Mouse (Mus musculus): ENCODE data around the gene Slc25a26. TPM values are rescaled to one million over a fixed set of nuclear protein-coding genes. Genes with fewer than 3 reads are reported as not detected.
A peak's percentile ranks its signal among the peaks of the same experiment; 100 is the strongest.

The Slc25a26 gene
- total RNA-seq, 2 experiments from 2014 or later = 17.9 to 19.6 TPM

- no peak for DNase-seq
These were observed 98.9 kb downstream of the Slc25a26 start for GRCm38 (mm10) chr6:94599016-94599415.

GRCm38 (mm10) chr6:94601101-94601500 lies 101.0 kb downstream of the Slc25a26 start:
- peak; percentile 77 to 88 for DNase-seq

DNA sequence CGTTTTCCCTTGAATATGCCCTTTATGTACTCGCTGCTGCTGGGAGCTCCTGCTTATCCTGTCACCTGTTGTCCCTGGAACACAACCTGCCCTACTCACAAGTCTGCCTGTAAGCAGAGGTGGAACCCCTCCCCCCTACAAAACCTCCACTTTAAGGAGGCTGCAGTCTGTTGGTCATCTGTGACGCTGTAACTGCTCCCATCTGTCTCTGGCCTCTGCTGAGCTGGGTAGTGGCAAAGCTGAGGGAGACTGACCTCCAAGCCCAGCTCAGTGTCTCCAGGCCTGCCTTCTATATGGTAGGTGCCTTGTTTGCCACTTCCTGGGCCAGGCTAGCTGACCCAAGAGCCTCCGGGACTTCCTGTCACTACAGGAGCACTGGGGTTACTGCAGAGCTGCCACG lies 101.7 kb downstream of the Slc25a26 start:
- peak in 1 of 2 experiments; percentile 31 for DNase-seq

GRCm38 (mm10) chr6:94604072-94604471 lies 103.9 kb downstream of the Slc25a26 start:
- DNase-seq = no peak

DNA sequence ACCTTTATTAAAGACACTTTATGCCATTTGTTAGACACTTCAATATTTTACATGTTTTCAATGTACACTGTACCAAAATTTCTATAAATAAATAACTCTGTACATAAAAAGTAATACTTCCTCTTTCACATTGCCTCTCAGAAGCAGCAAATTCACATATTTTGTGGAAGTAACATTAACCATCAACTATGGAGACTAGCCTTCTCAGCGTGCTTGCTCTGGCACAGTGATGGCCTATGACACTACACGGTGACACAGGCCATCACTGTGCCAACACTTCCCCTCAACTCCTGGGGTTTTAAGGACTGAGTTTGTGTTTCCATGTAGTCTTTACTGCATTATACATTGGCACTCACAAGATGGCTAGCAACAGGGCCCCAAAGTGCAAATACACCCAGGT lies 104.4 kb downstream of the Slc25a26 start:
- no peak for DNase-seq

DNA sequence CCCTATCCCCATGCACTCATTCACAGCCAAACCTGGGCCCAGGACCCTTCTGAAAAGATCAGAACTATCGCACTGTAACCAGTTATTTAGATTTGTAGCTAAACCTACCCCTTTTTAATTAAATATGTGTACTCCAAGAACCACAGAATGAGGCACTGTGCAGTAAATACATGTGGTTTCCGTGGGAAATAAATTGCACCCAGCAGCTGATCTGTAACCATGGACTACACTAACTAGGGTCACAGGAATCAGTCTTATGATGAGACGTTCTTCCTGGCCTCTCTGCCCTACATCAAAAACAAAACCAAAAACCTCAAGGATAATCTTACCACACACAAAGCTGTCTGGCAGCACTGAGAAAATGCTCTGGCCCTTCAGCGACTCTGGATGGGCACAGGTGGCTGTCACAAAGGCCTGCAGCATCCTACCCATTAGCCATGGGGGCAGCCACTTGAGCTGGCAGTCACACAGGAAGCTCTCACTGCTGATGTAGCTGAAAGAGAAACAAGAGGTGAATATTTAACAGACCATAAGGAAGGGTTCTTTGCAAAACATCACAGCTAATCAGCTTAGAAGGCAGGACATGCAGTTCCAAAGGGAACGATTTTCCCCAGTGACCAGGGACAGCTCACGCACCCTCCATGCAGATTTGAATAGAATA lies 113.2 kb downstream of the Slc25a26 start:
- DNase-seq = no peak

- DNase-seq = no peak
These were observed 114.2 kb downstream of the Slc25a26 start for GRCm38 (mm10) chr6:94614346-94614745.

DNA sequence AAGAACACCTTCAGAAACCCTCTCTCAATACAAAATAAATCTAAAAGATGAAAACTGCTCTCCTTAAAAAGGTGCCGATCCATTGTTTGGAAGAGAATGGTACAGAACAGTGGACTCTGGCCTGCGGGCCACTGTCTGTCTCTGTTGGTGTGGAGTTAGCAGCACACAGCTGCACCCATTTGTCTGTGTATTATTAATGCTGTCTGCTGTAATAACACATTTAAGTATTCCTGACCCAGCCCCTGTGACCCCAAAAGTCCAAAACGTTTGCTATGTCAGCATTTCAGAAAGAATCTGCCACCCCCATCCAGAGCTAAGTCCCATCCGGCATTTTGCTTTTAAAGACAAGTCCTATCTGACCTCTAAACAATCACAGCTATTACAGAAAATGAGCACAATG lies 115.8 kb downstream of the Slc25a26 start:
- no peak for DNase-seq

DNA sequence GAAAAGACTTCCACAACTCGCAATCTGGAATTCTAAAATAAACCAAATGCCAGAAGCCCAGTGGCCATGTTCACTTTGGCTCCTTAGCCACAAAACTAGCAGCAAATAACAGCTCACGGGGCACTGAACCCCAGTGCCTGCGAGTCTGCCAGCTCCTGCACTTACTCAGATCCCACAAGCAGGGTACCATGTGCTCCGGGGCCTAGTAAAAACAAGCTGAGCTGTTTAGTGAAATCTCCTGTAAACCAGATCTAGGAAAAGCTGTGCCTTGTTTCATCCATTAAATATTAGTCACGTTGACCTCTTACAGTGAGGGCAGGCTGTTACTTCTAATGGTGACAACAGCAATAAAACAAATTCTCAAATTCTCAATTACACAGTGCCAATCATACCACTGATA lies 118.5 kb downstream of the Slc25a26 start:
- DNase-seq = no peak

- DNase-seq = no peak
These were observed 120.2 kb downstream of the Slc25a26 start for GRCm38 (mm10) chr6:94620287-94620686.

DNA sequence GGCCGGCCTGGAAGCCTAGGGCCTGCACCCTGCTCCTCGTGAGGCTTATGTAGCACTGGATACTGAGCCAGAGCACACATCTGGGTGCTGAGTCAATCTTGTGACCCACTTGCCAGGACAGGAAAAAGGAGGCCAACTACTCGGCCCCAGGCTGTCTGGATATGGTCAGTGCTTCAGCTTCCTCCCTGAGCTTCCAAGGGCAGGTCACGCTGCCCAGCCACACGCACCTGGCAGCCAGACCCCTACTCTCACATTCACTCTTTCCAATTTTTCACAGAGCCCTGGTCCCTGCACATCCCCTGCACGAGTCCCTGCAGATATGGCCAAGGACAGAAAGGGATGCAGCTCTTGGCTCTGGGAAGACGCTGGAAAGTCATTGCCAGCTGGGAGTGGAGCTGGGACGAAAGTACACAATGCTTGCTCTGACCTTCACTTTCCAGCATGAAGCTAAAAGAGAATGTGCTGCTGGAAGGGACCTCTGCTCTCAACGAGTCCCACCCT lies 120.7 kb downstream of the Slc25a26 start:
- DNase-seq = peak; percentile 80 to 87

DNA sequence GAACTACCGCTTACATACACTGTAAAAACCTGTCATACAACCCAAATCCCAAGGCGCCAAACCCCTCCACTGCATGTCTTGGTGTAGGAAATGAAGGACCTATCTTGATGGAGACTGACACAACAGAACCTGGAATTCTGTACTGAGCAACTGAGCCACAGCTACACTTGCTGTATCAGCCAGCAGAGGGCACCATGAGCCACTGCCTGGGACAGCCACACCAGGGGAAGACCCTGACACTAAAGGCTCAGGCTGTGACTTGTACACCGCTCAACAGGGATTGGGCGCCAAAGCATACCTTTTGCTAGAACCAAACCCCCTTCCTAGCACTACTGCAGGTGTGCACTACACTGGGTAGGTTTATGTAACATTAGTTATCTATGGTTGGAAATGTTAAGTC lies 122.9 kb downstream of the Slc25a26 start:
- peak; percentile 64 to 85 for DNase-seq

GRCm38 (mm10) chr6:94624543-94624942 lies 124.4 kb downstream of the Slc25a26 start:
- no peak for DNase-seq

DNA sequence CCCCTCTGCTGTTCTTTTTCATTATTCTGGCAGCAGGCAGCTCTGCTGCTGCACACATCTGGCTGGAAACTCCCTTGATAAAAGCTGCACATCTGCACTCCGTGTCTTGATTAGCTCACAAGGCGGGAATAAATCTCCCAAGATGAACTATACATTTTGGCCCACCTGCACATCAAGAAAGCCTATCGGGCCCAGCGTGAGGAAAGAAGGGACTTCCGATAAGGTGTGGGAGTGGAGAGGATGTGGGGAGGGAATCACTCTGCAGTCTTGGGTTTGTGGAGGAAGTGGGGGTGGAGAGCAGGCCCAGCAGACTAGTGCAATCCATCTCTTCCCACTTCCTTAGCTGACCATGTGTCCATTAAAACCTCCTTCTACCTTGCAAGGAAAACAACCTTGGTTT lies 125.8 kb downstream of the Slc25a26 start:
- no peak for DNase-seq

GRCm38 (mm10) chr6:94626807-94627206 lies 126.7 kb downstream of the Slc25a26 start:
- DNase-seq = no peak

GRCm38 (mm10) chr6:94627714-94628595 lies 127.8 kb downstream of the Slc25a26 start:
- no peak for DNase-seq

GRCm38 (mm10) chr6:94628787-94629186 lies 128.7 kb downstream of the Slc25a26 start:
- DNase-seq = peak in 1 of 2 experiments; percentile 54

DNA sequence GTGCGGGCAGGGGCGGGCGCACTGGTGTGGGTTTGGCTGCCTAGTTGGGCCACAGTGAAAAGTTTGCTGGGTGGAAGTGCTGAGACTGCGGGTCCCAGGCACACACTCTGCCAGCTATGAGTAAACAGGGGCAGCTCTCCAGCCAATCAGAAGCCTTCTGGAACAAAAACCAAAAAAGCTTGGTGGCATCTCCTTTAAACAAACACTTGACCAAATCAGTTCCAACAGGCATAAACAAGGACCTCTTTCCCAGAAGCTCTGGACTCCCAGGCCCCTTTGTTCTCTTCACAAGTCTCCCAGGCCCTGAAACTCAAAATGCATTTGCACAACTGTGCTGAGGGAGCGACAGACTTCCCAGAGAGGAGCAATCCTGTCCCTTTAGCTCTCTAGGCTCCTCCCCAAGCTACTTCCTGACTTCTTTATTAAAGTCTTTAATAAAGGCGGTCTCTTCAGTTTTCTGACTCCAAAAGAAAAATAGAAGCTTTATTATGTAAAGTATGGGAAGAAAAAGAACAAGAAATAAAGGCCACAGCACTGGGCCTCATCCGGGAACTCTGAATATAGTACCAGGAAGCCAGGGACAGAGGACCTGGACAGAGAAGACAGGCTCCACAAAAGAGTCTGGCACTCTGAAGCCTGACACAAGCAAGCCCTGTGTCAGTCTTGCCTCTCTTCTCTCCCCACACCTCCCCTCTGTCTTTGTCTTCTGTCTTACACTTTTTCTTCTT lies 131.1 kb downstream of the Slc25a26 start:
- DNase-seq = no peak

GRCm38 (mm10) chr6:94631779-94632082 lies 131.6 kb downstream of the Slc25a26 start:
- no peak for DNase-seq

GRCm38 (mm10) chr6:94634274-94634673 lies 134.1 kb downstream of the Slc25a26 start:
- no peak for DNase-seq

GRCm38 (mm10) chr6:94634710-94635109 lies 134.6 kb downstream of the Slc25a26 start:
- no peak for DNase-seq

DNA sequence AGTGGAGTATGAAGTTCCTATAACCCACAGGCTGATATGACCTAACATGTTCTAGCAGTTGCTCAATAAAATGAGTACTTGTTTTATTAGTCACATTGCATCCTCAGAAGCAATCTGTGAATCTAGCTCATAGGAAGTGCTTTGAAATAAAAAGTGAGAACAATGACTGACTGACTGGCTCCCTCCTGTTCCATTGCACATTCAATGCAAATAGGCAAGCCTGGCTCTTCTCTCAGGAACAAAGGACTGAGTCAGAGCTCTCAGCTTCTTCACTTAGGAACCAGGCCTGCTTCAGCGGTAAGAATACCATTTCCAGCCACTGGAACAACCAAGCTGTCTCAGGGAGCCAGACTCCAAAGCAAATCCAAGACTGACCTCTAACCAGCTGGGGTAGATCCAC lies 135.2 kb downstream of the Slc25a26 start:
- DNase-seq = no peak

GRCm38 (mm10) chr6:94637024-94637434 lies 136.9 kb downstream of the Slc25a26 start:
- DNase-seq = no peak
